Mouse (Mus musculus): ENCODE measurements around the gene Traf3ip1.
A peak's percentile ranks its signal among the peaks of the same experiment; 100 is the strongest.

Gene Traf3ip1

DNA sequence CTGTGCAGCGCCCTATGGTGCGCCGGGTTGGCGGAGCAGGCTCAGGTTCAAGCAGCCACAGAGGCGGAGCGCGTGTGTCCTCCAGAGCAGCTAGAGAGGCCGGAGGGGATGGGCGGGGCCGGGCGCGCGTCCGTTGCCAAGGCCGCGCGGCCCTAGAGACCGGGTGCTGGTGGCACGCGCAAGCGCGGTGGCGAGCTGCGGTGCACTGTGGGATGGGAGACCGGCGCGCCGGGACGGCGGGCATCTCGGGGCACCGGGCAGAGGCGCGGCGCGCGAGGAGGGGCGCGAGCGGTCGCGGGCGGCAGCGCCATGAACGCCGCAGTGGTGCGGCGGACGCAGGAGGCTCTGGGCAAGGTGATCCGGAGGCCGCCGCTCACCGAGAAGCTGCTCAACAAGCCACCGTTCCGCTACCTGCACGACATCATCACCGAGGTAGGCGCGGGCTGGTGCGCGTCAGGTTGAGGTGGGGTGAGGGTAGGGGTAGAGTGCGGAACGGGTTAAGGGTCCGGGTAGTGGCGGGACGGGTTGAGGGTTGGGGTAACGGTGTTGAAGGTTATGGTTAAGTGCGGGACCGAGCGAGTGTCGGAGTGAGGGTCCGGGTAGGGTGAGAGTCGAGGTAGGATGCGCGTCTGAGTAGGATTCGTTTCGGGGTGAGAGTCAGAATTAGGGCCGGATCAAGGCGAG, at the start of gene Traf3ip1:
TSS of gene Traf3ip1 (plus strand) at position 191 of the 684 bp plus-strand sequence.
- peak; percentile 73 to 91 for DNase-seq (ENCODE audit: low spot score in 2 of 2)

GRCm38 (mm10) chr1:91444841-91445830, 49.3 kb upstream of the Traf3ip1 start:
- peak in 1 of 2 experiments; percentile 47 for DNase-seq (ENCODE audit: low spot score in 2 of 2)

DNA sequence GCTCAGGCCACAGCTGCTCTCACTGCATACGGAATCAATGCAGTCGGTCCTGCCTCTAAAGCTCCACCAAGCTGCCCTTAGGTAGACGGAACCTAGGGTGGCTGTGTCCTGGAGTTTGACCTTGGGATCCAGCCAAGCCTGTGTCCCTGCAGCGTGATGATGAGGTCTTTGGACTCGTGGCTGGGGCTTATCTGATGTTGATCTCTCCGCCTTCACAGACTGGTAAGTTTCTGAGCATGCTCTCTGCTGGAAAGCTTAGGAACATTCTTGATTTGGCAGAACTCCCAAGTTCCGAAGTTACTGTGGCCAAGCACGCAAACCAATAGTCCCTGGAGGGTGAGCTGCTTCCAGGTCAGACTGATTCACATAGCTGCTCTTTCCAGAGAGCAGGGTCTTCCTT, 48.4 kb upstream of the Traf3ip1 start:
- no peak for DNase-seq (ENCODE audit: low spot score in 2 of 2)

GRCm38 (mm10) chr1:91446511-91446910, 47.9 kb upstream of the Traf3ip1 start:
- DNase-seq (ENCODE audit: low spot score in 2 of 2): no peak

GRCm38 (mm10) chr1:91448688-91449087, 45.8 kb upstream of the Traf3ip1 start:
- DNase-seq (ENCODE audit: low spot score in 2 of 2): no peak

DNA sequence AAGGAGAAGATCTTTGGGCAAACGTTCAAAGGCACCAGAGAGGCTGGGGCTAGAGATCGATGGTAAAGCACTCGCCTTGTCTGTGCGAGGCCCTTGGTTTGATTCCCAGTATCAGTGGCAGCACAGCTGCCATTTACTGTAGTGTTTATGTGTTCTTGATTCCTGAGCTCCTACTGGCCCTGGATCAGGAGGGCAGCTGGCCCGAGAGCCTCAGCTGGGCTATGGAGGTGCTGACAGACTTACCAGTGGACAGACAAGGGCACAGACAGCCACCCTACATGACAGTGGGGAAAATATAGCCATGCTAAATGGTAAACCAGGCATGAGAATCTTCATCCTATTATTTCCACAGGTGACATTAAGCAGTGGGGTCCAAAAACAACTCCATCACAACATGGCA, 43.6 kb upstream of the Traf3ip1 start:
- DNase-seq (ENCODE audit: low spot score in 2 of 2): no peak

DNA sequence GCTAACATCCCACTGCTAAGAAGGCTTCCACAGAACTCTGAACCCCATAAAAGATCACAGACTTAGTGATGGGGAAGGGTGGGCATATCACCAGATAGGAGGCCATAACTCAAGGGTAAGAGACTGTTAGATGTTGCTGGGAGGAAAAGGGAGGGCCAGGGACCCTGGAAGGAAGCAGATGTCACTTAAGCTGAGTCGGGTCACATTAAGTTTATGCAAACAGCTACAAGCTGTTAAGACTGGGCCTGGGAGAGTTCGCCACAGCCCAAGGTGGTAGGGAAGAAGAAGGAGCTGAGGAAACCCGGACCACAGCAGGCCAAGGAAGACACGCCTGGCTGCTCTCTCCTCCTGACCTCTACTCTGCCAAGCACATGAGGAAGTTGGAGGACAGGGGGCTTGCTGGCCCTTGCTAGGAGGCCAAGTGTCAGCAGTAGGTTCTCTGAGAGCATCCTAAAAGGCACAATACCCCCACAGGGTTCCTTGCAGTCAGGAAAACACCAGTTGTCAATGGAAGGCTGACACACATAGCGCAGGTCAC, 42.8 kb upstream of the Traf3ip1 start:
- no peak for DNase-seq (ENCODE audit: low spot score in 2 of 2)

- DNase-seq (ENCODE audit: low spot score in 2 of 2): no peak
Observed at GRCm38 (mm10) chr1:91453932-91454331, 40.5 kb upstream of the Traf3ip1 start.

DNA sequence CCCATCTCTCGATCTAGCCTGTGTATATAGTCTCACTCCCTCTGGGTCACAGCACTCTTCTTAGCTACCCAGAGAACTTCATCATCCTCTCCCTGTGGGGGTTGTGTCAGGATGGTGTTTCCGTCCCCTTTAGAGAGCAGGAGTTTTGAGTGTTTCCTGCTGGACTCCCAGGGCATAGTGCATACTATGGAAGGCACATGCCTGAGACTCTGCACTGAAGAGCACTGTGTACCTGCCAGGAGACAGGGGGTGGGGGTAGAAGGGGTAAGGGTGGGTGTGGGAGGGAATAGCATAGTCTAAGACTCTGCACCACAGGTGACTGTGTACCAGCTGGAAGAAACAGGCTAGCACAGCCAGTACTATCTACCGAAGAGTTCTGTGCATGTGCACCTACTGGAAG, 40.1 kb upstream of the Traf3ip1 start:
- no peak for DNase-seq (ENCODE audit: low spot score in 2 of 2)

DNA sequence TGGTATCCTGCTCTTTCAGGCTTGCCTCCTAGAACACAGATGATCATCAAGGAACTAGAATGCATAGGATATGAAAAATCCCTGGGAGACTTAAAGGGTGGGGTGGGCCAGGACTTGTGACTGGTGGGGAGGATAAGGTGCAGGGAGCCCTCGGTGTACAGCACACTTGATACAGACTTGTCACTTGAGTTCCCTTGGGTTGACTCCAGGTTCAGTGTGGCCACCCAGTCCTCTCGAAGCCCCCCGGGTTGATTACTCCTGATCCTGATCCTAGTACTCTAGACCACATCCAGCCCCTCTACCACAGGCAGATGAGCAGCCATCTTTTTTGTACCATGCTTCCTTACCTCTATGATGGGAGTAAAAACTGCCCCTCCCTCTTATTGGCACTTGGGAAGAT, 39.5 kb upstream of the Traf3ip1 start:
- no peak for DNase-seq (ENCODE audit: low spot score in 2 of 2)

GRCm38 (mm10) chr1:91455661-91456161, 38.7 kb upstream of the Traf3ip1 start:
- DNase-seq (ENCODE audit: low spot score in 2 of 2): no peak

GRCm38 (mm10) chr1:91456301-91456801, 38.1 kb upstream of the Traf3ip1 start:
- peak in 1 of 2 experiments; percentile 48 for DNase-seq (ENCODE audit: low spot score in 2 of 2)

DNA sequence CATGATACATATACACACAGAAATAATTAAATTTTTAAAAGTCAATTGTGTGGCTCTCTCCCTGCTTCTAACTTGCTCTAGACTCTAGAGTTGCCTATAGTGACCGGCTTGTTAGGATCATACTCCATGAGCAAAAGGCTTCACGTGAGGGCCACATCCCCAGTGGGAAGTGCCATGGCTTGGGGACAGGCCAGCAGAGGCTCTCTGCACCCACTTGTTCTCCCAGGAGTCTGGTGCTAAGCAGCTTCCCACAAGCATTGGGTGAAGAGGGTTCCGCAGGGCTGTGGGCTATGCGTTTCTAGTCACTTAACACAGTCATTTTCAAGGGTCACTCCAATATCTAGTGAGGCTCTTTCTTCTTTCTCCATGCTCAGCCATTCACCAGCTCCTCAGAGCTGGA, 37.3 kb upstream of the Traf3ip1 start:
- no peak for DNase-seq (ENCODE audit: low spot score in 2 of 2)

GRCm38 (mm10) chr1:91457698-91458097, 36.7 kb upstream of the Traf3ip1 start:
- peak; percentile 55 to 78 for DNase-seq (ENCODE audit: low spot score in 2 of 2)

DNA sequence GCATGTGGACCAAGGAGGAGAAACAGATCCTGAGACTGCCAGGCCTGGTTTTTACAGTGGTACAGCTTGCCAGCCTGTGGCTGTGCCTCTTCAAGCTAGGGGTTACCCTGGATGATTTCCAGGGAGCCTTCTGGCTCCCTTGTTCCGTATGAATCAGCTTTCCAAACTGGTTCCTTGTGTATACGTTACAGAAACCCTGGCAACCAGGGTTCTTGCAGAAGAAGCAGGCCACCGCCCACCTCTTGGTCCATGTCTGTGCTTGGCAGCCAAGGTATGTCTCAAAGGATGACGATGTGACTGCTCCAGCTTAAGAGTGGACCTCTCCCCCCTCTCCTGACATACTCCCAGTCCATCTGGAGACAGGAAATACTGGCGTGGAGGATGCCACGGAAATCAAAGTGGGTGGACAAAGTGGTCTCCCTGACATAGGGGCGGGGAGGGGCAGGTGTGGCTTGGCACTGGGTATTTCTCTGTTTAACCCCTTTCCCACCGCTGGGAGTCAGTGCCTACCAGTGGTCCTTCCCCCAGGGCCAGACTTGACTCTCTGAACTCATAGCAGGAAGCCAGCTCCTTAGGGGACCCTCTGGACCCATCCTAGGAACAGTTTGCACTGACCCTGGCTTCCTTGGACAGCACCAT, 36.1 kb upstream of the Traf3ip1 start:
- peak in 1 of 2 experiments; percentile 77 for DNase-seq (ENCODE audit: low spot score in 2 of 2)

DNA sequence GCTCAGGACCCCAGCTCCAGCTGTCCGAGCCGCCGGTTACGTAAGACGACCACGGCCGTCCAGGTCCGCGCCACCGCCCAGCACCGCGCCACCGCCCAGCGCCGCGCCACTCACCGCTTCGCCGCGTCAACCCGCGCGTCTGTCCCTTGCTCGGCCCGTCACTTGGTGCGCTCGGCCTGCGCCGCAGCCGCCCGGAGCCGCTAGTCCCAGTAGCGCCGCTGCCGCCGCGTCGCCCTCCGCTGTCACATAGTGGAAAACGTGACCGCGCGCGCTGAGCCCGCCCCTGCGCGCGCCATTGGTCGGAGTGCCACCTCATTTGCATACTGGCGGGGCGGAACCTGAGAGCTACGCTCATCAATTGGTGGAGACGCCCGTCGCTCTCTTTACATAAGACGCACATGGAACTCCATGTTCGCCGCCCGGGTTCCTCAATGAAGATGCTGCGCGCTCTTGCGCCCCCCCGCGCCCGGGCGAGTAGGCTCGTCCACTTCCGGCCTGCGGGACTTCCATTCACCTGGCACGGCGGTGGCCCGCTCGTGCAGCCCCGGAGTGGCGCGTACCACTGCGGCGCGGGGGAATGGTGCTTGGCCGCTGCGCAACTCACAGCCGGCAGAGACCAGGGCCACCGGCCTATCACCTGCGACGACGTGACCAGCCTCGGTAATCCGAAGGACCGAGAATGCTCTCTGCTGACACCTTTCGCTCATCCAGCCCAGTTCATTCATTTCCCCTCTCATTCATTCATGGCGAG, 35.2 kb upstream of the Traf3ip1 start, which contains the start of gene Per2:
TSS of gene Per2 (minus strand) at position 266 of the 751 bp plus-strand sequence.
- peak; percentile 97 to 100 for DNase-seq (ENCODE audit: low spot score in 2 of 2)

DNA sequence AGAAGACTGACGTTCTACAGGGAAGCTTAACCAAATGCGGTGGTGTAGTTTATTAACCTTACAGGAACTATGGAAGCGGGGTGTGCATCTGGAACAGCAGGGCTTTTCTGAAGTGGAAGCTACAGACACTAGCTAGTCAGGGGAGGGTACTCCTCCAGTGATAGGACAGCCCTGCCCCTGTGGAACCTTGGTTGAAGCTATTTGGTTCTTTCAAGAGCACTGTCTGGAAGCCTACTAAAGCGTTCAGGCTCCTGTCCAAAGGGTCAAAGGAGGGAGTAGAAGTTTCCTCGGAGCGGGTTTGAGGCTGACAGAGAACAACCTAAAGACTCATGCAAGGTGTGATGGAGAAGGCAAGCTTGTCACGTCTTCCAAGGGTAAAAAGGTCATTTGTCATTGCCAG, 34.4 kb upstream of the Traf3ip1 start:
- DNase-seq (ENCODE audit: low spot score in 2 of 2): no peak

- no peak for DNase-seq (ENCODE audit: low spot score in 2 of 2)
Observed at GRCm38 (mm10) chr1:91460564-91460963, 33.9 kb upstream of the Traf3ip1 start.

DNA sequence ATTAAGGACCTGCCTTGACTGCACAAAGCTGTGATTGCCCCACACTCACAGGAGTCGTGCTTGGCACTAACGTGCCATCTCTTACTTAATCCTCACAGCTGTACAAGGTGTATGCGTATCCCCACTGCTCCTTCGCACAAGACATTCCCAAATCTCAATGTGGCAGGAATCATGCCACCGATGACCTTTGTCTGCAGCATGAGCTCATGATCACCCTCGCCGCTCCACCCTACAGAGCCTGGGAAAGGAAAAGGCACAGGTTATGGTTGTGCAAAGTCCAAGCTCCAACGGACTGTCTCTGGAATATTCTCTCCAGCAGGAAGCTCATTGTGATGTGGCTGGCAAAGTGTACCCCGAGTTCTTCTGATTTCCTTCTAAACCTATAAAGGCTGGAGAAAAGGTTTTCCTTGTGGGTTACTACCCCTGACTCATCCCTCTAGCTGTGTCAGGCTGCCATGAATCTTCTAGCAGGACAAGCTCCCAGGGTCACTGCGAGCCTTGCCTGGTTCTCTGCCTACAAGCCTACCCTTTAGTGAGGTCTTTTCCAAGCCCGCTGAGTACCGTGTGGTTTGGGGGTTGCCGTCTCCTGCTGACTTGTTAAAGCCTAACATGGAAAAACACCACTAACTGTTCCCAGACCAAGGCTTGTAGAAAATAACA, 31.0 kb upstream of the Traf3ip1 start:
- DNase-seq (ENCODE audit: low spot score in 2 of 2): no peak

DNA sequence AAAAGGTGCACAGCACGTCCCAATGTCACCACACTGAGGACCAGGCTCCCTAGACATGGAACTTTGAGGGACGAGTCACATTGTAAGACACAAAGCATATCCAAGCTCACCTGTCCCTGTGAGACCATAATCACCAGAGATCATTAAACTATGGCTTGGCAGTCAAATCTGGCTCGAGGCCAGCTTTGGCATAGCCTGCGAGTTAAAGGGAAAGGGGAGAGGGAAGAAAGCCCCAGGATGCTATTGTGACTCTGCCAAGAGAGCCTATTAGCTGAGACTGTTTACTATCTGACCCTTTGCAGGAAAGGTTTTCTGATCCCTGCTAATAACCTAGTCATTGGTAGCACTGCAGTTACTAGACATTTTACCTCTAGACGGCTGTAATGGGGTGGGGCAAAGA, 30.0 kb upstream of the Traf3ip1 start:
- DNase-seq (ENCODE audit: low spot score in 2 of 2): no peak

Data from left cerebral cortex, adult 9 months (tissue).